Mouse (Mus musculus) liver, embryonic 14.5 days (tissue): Measurements from ENCODE around the gene Gpr25. TPM values are rescaled to one million over a fixed set of nuclear protein-coding genes. Genes with fewer than 3 reads are reported as not detected.

ENCODE experiments used
- ATAC-seq: fragments of 200-750 bp; cut with Nextera tagmentation; 2 replicates; pipeline ENCODE4 v1.8.0; 2017; ENCODE audit warnings: moderate number of reproducible peaks, mild to moderate bottlenecking, moderate library complexity; ENCODE audit not compliant: insufficient read depth
- DNase-seq, 3 experiments: peaks; one replicate each; pipeline ENCODE4 v3.0.0-alpha.2; 2012 to 2013; ENCODE audit warnings: low read depth in 3 of 3, low spot score in 3 of 3
- H3K27ac ChIP-seq: fragments of 300-500 bp; sonication (generic); 2 replicates; pipeline ENCODE4 v1.5.1; 2014; ENCODE audit warnings: moderate library complexity, mild to moderate bottlenecking, control low read depth, inconsistent platforms
- H3K27me3 ChIP-seq: fragments of 300-500 bp; sonication (generic); 2 replicates; pipeline ENCODE4 v1.6.1; 2014; ENCODE audit warnings: mild to moderate bottlenecking, low read length, moderate library complexity; ENCODE audit not compliant: control insufficient read depth, insufficient read depth
- H3K36me3 ChIP-seq: fragments of 300-500 bp; sonication (generic); replicated peaks from 2 replicates; pipeline ENCODE4 v1.6.1; 2014; ENCODE audit warnings: low read depth; ENCODE audit not compliant: control insufficient read depth, insufficient read depth
- H3K4me1 ChIP-seq, 2 experiments: fragments of 200-500 bp in 1 of 2; fragments of 300-500 bp in 1 of 2; sonication (generic) in 1 of 2; replicated peaks; 2 replicates each; pipeline ENCODE4 v1.6.1; 2012 to 2014; ENCODE audit warnings: antibody characterized with exemption in 1 of 2, inconsistent platforms in 1 of 2, low read length in 1 of 2; ENCODE audit not compliant: control insufficient read depth in 2 of 2, insufficient read depth in 2 of 2
- H3K4me2 ChIP-seq: fragments of 300-500 bp; sonication (generic); 2 replicates; pipeline ENCODE4 v1.6.1; 2014; ENCODE audit warnings: low read depth, mild to moderate bottlenecking, control low read depth, moderate library complexity
- H3K4me3 ChIP-seq, 2 experiments: fragments of 200-500 bp in 1 of 2; fragments of 300-500 bp in 1 of 2; sonication (generic) in 1 of 2; 2 replicates each; pipeline ENCODE4 v1.5.1; 2012 to 2014; ENCODE audit warnings: low read depth in 2 of 2, low read length in 2 of 2, mild to moderate bottlenecking in 2 of 2, control low read depth in 1 of 2, inconsistent platforms in 1 of 2, moderate library complexity in 1 of 2; ENCODE audit not compliant: insufficient read depth in 1 of 2
- H3K9ac ChIP-seq: fragments of 300-500 bp; sonication (generic); replicated peaks from 2 replicates; pipeline ENCODE4 v1.6.1; 2014; ENCODE audit warnings: mild to moderate bottlenecking, control low read depth, moderate library complexity
- H3K9me3 ChIP-seq: fragments of 300-500 bp; sonication (generic); 2 replicates; pipeline ENCODE4 v1.6.1; 2016; ENCODE audit warnings: low read length, mixed read lengths; ENCODE audit not compliant: control insufficient read depth
- CTCF ChIP-seq: IDR thresholded peaks from 2 replicates; pipeline ENCODE4 v1.5.1; 2016; ENCODE audit warnings: antibody characterized with exemption, low read depth, control low read depth
- EP300 ChIP-seq: IDR thresholded peaks from 2 replicates; pipeline ENCODE4 v1.6.1; 2016; ENCODE audit warnings: antibody characterized with exemption, low read depth
- WGBS: fragments of 180-500 bp; shearing (Covaris S2); extraction: QIAGEN DNeasy Blood & Tissue Kit; methylation state at CpG from one replicate; pipeline ENCODE4 v1.1.7; 2014; ENCODE audit not compliant: insufficient replicate concordance; 5-methylcytosine and 5-hydroxymethylcytosine counted together
- polyA plus RNA-seq, 2 experiments: library from polyadenylated mRNA; depleted of rRNA in 1 of 2; stranded (reverse) in 1 of 2; unstranded in 1 of 2; fragments of >200 nt; fragmentation: Nextera tagmentation in 1 of 2; extraction: Ambion mirVana in 1 of 2; gene quantifications; 2 replicates each; pipeline versions ENCODE4 v1.2.1 to v1.2.3; 2012 to 2014

The Gpr25 gene
- polyA plus RNA-seq, 2 experiments: not detected

DNA sequence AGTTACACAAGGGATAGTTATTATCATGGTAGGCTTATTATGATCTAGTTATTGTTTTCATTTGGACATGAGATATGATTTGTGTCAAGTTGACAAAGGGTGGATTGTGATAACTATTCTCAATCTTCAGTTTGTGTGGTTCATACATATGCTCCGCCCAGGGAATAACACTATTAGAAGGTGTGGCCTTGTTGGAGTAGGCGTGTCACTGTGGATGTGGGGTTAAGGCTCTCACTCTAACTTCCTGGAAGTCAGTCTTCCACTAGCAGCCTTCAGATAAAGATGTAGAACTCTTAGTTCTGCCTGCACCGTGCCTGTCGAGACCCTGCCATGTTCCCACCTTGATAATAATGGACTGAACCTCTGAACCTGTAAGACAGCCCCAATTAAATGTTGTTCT, 22.2 kb downstream of the Gpr25 start:
- DNase-seq (no peak), ATAC-seq (no peak)
- H3K9ac ChIP-seq: no peak overlapping the region
- H3K27ac ChIP-seq: no peak overlapping the region
- 0 out of 4 replicates have a peak, but pooled peaks cover 0 to 3% of the 10 kb centered on the region in 2 experiments for H3K4me1 ChIP-seq
- no peak overlapping the region for H3K4me3 ChIP-seq
- 45% methylated on average over 4 of the region's 4 CpGs for WGBS
- peaks cover 19% of the 10 kb centered on the region for H3K27me3 ChIP-seq
- no peaks in the 10 kb centered on the region for H3K36me3 ChIP-seq
- TF ChIP-seq CTCF (no peak), EP300 (no peak)
- H3K4me2 ChIP-seq: no peak overlapping the region
- H3K9me3 ChIP-seq: no peaks in the 10 kb centered on the region

DNA sequence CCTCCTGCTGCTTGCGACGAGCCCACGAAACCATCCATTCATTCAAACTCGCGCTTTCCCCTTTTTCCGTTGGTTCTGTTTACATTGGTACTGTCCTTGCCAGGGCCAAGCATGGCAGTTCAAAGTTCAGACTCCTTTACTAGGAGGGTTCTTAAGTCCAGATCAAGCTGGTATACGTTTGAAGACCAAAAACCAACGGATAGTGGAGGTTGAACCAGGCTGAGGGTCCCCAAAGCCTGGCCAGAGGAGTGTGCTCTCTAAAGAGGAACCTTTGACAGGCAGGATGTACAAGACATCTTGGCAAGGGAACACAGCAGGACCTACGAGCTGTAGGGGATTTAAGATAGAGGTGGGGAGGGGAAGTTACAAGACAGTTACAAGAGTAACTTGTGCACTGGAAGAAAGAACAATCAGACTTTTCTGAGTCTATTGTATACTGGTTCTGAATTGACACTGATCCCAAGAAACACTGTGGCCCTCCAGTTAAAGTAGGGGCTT, 26.0 kb downstream of the Gpr25 start:
- H3K4me2 ChIP-seq: peak overlapping the region; percentile 71
- peaks cover 50% of the 10 kb centered on the region for H3K27me3 ChIP-seq
- WGBS: under 1% methylated on average over 9 of the region's 9 CpGs
- DNase-seq: no peak
- no peak overlapping the region for H3K27ac ChIP-seq
- no peak overlapping the region for H3K9ac ChIP-seq
- H3K9me3 ChIP-seq: no peaks in the 10 kb centered on the region
- H3K4me1 ChIP-seq: 0 out of 4 replicates have a peak, but pooled peaks cover 0 to 3% of the 10 kb centered on the region in 2 experiments
- H3K4me3 ChIP-seq: peak overlapping the region; percentile 32 to 52
- no peak for ATAC-seq
- H3K36me3 ChIP-seq: no peaks in the 10 kb centered on the region
- no peak for TF ChIP-seq EP300
- TF ChIP-seq CTCF: no peak; the same call in none of the 2 replicates

DNA sequence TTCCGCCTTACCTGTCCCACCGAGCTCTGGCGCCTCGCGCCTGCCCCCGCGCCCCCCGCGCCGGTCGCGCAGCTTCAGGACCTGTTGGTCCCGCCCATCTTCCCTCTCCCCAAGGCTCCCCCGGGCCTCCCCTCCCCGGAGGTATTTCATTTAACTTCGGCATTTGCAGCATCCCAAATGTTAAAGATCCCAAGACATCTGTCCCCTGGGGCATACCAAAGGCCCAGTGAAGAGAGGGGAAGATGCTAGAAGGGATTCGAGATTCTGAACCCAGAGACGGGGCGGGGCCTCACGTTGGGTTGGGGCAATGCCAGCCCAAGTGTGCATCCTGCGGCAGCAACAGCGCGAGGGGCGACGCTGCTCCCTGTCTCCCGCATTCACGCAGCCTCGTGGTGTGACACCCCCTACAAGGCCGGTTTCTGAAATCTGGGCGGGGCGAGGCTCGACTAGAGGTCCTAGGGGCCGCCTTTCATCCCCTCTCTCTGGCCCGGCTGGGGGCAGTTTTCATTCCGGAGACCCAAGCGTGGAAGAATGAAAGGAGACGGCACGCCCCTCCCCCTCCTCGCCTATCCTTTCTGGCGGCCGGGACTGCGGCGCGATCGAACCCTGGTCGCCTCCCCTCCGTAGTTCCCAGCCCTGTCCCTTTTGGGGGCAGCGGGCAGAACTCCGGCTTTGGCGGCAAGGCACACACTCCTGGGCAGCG, 26.6 kb downstream of the Gpr25 start, which contains the start of gene Inava:
Gene Inava (minus strand): TSS at position 373 of the 703 bp plus-strand sequence.
- 1% methylated on average over 50 of the region's 51 CpGs for WGBS
- H3K36me3 ChIP-seq: no peaks in the 10 kb centered on the region
- H3K4me1 ChIP-seq: 0 out of 4 replicates have a peak, but pooled peaks cover 0 to 6% of the 10 kb centered on the region in 2 experiments
- TF ChIP-seq CTCF (0 out of 2 replicates have a peak, but pooled peaks have one; percentile 63), EP300 (no peak)
- peak within 1 kb of the TSS; percentile 71 for H3K4me2 ChIP-seq
- no peak within 1 kb of the TSS for H3K9ac ChIP-seq
- H3K27ac ChIP-seq: no peak within 1 kb of the TSS
- peak within 1 kb of the TSS; percentile 32 to 52 for H3K4me3 ChIP-seq
- ATAC-seq (peak; percentile 39; the same call in 1 of the 2 replicates), DNase-seq (no peak)
- H3K27me3 ChIP-seq: peaks cover 50% of the 10 kb centered on the region
- H3K9me3 ChIP-seq: no peaks in the 10 kb centered on the region

DNA sequence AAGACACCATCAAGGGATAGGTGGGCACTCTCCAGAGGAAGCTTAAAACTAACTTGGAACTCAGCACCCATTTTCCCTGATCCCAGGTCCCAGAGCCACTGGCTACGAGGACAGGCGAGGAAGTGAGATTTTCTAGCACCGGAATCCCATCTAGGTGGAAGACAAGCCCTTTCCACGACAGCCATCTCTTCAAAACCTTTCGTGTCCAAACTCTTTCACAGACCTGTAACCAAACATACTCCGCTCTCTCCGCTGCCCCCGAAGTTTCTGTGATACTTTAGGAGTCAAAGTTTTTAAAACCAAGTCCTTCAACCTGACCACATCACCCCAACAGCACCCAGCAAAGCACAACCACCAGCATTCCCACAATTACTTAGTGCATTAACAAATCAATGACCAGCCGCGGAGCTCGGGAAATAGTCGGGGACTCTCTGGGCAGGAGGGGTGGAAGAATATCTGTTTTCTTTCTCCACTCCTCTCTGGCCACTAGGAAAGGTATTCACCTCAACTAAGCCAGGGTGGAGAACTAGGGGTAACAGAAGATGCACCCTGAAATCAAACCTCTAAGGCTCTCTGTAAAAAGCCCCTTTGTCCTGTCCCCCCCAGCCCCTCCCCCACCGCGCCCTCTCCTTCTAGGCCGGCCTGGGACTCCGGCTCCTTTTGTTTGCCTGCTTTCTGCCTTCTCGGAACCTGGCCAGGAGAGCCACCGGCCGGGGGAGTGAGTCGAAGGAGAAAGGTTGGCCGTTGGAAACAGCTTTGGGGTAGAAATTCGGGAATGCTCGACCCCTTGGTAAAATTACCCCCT, 27.5 kb downstream of the Gpr25 start:
- H3K36me3 ChIP-seq: no peaks in the 10 kb centered on the region
- peak overlapping the region in 1 of 2 experiments; percentile 52; a peak in 3 of 4 replicates for H3K4me3 ChIP-seq
- DNase-seq (no peak), ATAC-seq (no peak)
- peaks cover 50% of the 10 kb centered on the region for H3K27me3 ChIP-seq
- no peaks in the 10 kb centered on the region for H3K9me3 ChIP-seq
- 4% methylated on average over 23 of the region's 23 CpGs for WGBS
- TF ChIP-seq CTCF (no peak), EP300 (no peak)
- no peak overlapping the region for H3K9ac ChIP-seq
- H3K27ac ChIP-seq: no peak overlapping the region
- peak overlapping the region; percentile 71 for H3K4me2 ChIP-seq
- H3K4me1 ChIP-seq: peaks cover 0 to 10% of the 10 kb centered on the region in 2 experiments; a peak in 2 of 4 replicates
